Mouse (Mus musculus): ENCODE results near the gene Dppa4. TPM values are rescaled to one million over a fixed set of nuclear protein-coding genes. Genes with fewer than 3 reads are reported as not detected.
"Not testable (repeated sequence)": the region's sequence is repeated elsewhere in the genome, so short reads cannot be mapped to it uniquely, and the experiment has no call there.

Dppa4 gene
- polyA plus RNA-seq, 1 experiment: not detected

DNA sequence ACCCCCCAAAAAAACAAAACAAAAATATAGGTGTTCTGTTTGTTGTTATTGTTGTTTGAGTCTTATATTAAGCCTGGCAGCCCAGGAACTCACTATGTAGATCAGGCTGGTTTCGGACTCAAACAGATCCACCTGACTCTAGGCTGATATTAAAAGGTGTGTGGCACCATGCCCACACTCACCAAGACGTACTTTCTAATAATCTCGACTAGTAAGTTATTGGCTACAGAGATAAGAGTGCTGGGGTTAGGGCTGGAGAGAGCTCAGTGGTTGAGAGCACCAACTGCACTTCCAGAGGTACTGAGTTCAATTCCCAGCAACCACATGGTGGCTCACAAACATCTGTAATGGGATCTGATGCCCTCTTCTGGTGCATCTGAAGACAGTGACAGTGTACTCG lies 2.6 kb upstream of the Dppa4 start:
- Histone ChIP-seq H3K27ac (ENCODE audit: insufficient read depth, low read depth, low read length) (no peak overlapping the region), H3K4me1 (ENCODE audit: control insufficient read depth, insufficient read depth, low read length) (no peaks in the 10 kb centered on the region), H3K4me3 (ENCODE audit: insufficient read depth, low read length) (no peak overlapping the region)
- TF ChIP-seq POLR2A (IDR thresholded peaks at IDR 0.05; ENCODE audit: borderline replicate concordance, low read depth, low read length): no peak
- TF ChIP-seq CTCF (IDR thresholded peaks at IDR 0.05; ENCODE audit: low read depth, low read length): no peak

DNA sequence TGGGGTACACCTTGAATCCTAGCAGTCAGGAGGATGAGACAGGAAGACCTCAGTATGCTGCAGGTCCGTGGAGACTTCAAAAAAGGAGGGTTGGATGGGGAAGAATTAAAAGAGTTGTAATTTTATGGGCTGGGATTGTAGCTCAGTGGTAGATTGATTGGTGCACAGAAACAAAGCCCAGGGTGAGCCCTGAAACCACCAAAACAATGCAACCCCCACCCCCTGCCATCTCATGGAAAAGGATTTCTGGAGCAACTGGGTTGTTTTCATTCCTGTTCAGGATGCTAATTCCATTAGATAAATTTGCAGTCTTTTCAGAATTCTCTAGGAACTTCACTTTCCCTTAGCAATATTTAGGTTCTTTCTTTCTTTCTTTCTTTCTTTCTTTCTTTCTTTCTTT lies 732 bp upstream of the Dppa4 start:
- Histone ChIP-seq H3K4me3 (ENCODE audit: insufficient read depth, low read length) (no peak overlapping the region), H3K27ac (ENCODE audit: insufficient read depth, low read depth, low read length) (no peak overlapping the region), H3K4me1 (ENCODE audit: control insufficient read depth, insufficient read depth, low read length) (no peaks in the 10 kb centered on the region)
- TF ChIP-seq CTCF (IDR thresholded peaks at IDR 0.05; ENCODE audit: low read depth, low read length): no peak
- TF ChIP-seq POLR2A (IDR thresholded peaks at IDR 0.05; ENCODE audit: borderline replicate concordance, low read depth, low read length): no peak

DNA sequence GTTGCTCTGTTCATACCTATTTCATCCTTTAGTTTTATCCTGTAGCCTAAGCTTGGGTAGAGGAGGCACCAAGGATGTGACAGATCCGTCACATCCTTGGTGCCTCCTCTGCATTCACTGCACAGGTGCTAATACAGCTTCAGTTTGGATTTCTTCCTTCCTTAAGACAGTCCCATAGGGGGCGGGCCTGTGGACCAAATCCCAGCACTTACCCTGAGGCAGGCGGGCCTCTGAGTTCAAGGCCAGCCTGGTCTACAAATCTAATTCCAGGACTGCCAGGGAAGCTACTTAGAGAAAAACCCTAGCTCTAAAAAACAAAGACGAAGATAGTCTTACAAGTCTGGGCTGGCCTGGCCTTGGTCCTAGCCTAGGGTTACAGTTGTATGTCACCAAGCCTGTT lies 2.0 kb downstream of the Dppa4 start:
- TF ChIP-seq POLR2A (IDR thresholded peaks at IDR 0.05; ENCODE audit: borderline replicate concordance, low read depth, low read length) (no peak), CTCF (IDR thresholded peaks at IDR 0.05; ENCODE audit: low read depth, low read length) (no peak)
- no peak overlapping the region for H3K4me3 ChIP-seq (ENCODE audit: insufficient read depth, low read length)
- no peak overlapping the region for H3K27ac ChIP-seq (ENCODE audit: insufficient read depth, low read depth, low read length)
- H3K4me1 ChIP-seq (ENCODE audit: control insufficient read depth, insufficient read depth, low read length): no peaks in the 10 kb centered on the region

DNA sequence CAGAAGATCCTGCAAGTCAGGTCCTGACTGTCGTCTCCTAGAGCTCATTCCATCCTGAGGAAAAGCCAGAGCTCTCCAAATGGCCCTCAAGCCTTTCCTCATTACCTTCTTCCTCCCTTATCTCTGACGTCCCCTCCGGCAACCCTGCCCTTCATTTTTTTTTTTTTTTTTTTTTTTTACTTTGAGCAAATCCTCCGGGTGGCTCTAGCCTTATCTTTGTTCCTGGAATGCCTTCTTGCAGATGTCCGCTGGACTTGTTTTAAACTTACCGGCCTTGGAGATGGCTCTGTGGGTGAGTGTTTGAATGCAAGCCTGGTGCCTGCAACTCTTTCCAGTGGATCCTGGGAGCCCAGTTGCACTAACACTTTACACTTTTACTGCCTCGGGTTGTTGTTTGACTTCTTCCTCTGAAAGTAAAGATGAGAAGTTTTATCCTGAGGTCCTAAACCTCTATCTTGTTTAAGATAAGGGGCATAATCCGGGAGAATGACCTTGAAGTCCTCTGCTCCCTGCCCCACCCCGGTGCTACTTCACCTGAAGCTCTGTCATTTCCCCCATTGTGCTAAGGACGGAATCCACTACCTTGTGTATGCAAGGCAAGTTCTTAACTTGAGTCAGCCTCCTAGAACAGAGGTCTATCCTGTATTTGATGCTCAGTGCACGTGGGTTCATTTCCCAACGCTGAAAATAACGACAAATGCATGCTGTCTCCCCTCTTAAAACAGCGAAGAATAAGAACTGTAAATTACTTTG lies 14.0 kb downstream of the Dppa4 start:
- H3K4me3 ChIP-seq (ENCODE audit: insufficient read depth, low read length): no peak overlapping the region
- no peaks in the 10 kb centered on the region for H3K4me1 ChIP-seq (ENCODE audit: control insufficient read depth, insufficient read depth, low read length)
- TF ChIP-seq CTCF (IDR thresholded peaks at IDR 0.05; ENCODE audit: low read depth, low read length): no peak
- no peak for TF ChIP-seq POLR2A (IDR thresholded peaks at IDR 0.05; ENCODE audit: borderline replicate concordance, low read depth, low read length)
- H3K27ac ChIP-seq (ENCODE audit: insufficient read depth, low read depth, low read length): no peak overlapping the region

DNA sequence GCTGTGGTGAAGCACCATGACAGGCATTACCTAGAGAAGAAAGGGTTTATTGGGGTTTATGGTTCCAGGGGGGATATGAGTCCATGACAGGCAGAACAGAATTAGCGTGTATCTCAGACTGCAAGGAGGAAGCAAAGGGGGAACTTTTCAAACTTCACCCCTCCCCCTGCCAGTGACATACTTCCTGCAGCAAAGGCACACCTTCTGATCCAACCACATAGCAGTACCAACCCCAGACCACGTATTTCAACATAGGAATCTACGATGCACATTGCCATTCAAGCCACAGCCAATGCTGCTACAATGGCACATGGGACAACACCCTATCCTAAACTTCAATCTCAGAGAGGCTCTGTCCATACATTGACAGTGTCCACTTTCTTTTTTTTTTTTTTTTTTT lies 16.4 kb downstream of the Dppa4 start:
- Histone ChIP-seq H3K4me1 (ENCODE audit: control insufficient read depth, insufficient read depth, low read length) (no peaks in the 10 kb centered on the region), H3K27ac (ENCODE audit: insufficient read depth, low read depth, low read length) (no peak overlapping the region), H3K4me3 (ENCODE audit: insufficient read depth, low read length) (no peak overlapping the region)
- TF ChIP-seq CTCF (IDR thresholded peaks at IDR 0.05; ENCODE audit: low read depth, low read length) (no peak), POLR2A (IDR thresholded peaks at IDR 0.05; ENCODE audit: borderline replicate concordance, low read depth, low read length) (no peak)

DNA sequence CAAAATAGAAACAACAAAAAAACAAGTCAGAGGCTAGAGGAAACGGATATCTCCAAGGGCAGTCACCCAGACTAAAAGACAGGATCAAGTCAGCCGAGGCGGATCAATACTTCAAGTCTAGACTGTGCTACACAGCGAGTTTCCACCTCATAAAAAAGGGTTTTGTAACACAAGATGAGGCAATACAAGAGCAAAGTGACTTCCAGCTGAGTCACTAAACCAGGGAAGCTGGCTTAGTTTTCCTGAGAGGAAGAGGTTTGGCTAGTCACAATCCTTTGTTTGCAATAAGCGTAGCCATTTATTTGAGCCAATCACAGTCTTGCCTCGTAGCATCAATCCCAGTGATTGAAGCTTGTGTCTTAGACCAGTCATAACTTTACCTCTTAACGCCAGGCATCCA lies 20.0 kb downstream of the Dppa4 start, which contains the start of gene Dppa2:
Gene Dppa2 (plus strand): TSS at position 400 of the 400 bp plus-strand sequence.
- Histone ChIP-seq H3K4me3 (ENCODE audit: insufficient read depth, low read length) (no peak within 1 kb of the TSS), H3K4me1 (ENCODE audit: control insufficient read depth, insufficient read depth, low read length) (no peaks in the 10 kb centered on the region), H3K27ac (ENCODE audit: insufficient read depth, low read depth, low read length) (no peak within 1 kb of the TSS)
- no peak for TF ChIP-seq POLR2A (IDR thresholded peaks at IDR 0.05; ENCODE audit: borderline replicate concordance, low read depth, low read length)

DNA sequence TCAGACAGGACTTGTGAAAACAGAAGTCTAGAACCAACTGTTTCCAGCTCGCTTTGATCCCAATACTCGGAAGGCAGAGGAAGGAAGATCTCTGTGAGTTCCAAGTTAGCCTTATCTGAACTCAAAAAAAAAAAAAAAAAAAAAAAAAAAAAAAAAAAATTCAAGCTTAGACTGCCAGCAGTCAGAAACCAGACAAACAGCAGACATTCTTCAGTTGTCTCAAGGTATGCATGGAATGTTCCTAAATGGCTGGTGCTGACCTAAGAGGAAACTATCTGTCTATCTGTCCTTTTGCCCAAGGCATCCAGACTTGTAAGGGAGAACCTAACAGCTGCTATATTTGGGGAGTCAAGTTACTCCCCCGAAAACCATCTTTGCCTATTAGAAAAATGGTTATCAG lies 20.4 kb downstream of the Dppa4 start:
- Histone ChIP-seq H3K27ac (ENCODE audit: insufficient read depth, low read depth, low read length) (no peak overlapping the region), H3K4me1 (ENCODE audit: control insufficient read depth, insufficient read depth, low read length) (no peaks in the 10 kb centered on the region), H3K4me3 (ENCODE audit: insufficient read depth, low read length) (no peak overlapping the region)
- TF ChIP-seq POLR2A (IDR thresholded peaks at IDR 0.05; ENCODE audit: borderline replicate concordance, low read depth, low read length): no peak
- no peak for TF ChIP-seq CTCF (IDR thresholded peaks at IDR 0.05; ENCODE audit: low read depth, low read length)

DNA sequence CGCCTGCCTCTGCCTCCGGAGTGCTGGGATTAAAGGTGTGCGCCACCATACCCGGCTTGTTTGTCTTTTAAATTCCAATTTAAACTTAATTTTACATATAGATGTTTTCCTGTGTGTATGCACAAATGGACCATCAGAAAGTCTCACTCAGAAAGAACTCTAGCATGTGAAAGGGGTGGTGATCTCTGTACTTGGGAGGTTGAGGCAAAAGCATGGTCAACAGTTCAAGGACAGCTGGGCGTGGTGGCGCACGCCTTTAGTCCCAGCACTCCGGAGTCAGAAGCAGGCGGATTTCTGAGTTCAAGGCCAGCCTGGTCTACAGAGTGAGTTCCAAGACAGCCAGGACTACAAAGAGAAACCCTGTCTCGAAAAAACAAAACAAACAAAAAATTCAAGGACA lies 25.4 kb downstream of the Dppa4 start:
- not testable (repeated sequence) for H3K4me3 ChIP-seq (ENCODE audit: insufficient read depth, low read length); H3K4me1 ChIP-seq (ENCODE audit: control insufficient read depth, insufficient read depth, low read length); H3K27ac ChIP-seq (ENCODE audit: insufficient read depth, low read depth, low read length)

DNA sequence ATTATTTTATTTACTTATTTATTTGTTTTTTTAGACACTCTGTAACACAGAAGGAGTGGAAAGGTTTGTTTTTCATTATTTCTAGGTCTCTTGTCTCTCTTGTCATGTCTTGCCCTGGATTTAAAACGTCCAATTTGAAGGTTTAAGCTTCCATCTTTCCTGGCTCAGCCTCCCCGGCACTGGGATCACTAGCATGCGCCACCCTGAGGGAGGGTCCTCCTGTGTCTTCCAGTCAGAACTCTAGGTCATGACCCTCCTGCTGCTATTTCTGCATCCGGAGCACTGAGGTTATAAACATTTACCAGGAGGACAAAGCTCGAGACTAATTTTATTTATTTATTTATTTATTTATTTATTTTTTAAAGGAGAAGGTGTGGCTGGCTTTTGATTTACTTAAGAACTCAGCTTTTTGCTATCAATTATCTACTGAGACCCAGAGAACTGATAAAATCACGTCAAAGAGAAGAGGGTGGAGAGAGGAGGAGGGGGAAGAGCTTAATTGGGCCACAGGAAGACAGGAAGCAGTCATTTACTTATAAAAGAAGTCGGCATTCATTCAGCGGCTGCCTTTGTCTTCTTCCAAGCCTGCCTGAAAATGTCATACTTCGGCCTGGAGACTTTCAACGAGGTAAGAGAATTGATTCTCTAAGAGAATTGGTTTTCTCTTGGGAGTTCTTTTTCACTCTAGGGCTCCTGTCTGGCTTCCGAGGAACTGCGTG lies 26.5 kb downstream of the Dppa4 start:
- no peak overlapping the region for H3K27ac ChIP-seq (ENCODE audit: insufficient read depth, low read depth, low read length)
- H3K4me1 ChIP-seq (ENCODE audit: control insufficient read depth, insufficient read depth, low read length): no peaks in the 10 kb centered on the region
- no peak for TF ChIP-seq POLR2A (IDR thresholded peaks at IDR 0.05; ENCODE audit: borderline replicate concordance, low read depth, low read length)
- TF ChIP-seq CTCF (IDR thresholded peaks at IDR 0.05; ENCODE audit: low read depth, low read length): no peak
- no peak overlapping the region for H3K4me3 ChIP-seq (ENCODE audit: insufficient read depth, low read length)

DNA sequence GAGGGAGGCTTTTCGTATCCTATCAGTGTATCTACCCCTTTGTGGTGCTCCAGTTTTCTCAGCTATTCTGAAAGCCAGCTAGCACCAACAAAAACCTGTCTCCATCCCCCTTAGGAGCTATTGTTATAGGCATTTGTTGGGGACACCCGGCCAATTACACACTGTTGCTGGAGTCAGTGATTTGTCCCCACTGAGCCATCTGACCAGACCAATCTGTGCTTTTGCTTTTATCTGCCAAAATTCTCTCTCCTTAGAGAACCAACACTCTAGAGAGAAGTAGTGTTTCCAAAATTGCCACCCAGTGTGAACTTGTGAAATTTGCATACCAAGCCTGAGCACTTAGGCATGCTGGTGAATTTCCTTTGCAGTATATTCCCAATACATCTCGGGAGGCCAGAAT lies 31.8 kb downstream of the Dppa4 start:
- Histone ChIP-seq H3K4me3 (ENCODE audit: insufficient read depth, low read length) (no peak overlapping the region), H3K27ac (ENCODE audit: insufficient read depth, low read depth, low read length) (no peak overlapping the region), H3K4me1 (ENCODE audit: control insufficient read depth, insufficient read depth, low read length) (no peaks in the 10 kb centered on the region)
- TF ChIP-seq CTCF (IDR thresholded peaks at IDR 0.05; ENCODE audit: low read depth, low read length): no peak
- no peak for TF ChIP-seq POLR2A (IDR thresholded peaks at IDR 0.05; ENCODE audit: borderline replicate concordance, low read depth, low read length)
